Mouse (Mus musculus) monocyte, adult 5-6 weeks (primary cell): ENCODE measurements around the gene Cfdp1. TPM values are rescaled to one million over a fixed set of nuclear protein-coding genes. Genes with fewer than 3 reads are reported as not detected.

Experiments
- ATAC-seq: fragments of 153-309, 156-312 bp; replicated peaks from 2 replicates; pipeline ENCODE4 v1.8.0; 2017; ENCODE audit warnings: mild to moderate bottlenecking; ENCODE audit not compliant: low TSS enrichment, insufficient number of reproducible peaks, severe bottlenecking, poor library complexity, low FRiP score
- total RNA-seq: library from RNA; stranded (forward); fragments of 200-1000, 200-491, 200-594 nt; gene quantifications from 3 replicates; pipeline ENCODE4 v1.2.3, GENCODE M21; 2017

The Cfdp1 gene
- total RNA-seq, 1 experiment from 2014 or later = 155 TPM

- ATAC-seq = no peak
These were observed 43.3 kb downstream of the Cfdp1 start for GRCm38 (mm10) chr8:111810656-111811336.

- ATAC-seq = no peak
These were observed 45.0 kb downstream of the Cfdp1 start for GRCm38 (mm10) chr8:111808891-111809622.

GRCm38 (mm10) chr8:111808006-111808405 lies 46.1 kb downstream of the Cfdp1 start:
- ATAC-seq = no peak

- no peak for ATAC-seq
These were observed 50.7 kb downstream of the Cfdp1 start for GRCm38 (mm10) chr8:111803362-111803761.

- no peak for ATAC-seq
These were observed 51.8 kb downstream of the Cfdp1 start for GRCm38 (mm10) chr8:111802256-111802655.

- ATAC-seq = no peak
These were observed 52.6 kb downstream of the Cfdp1 start for GRCm38 (mm10) chr8:111801456-111801855.

- ATAC-seq = no peak
These were observed 57.6 kb downstream of the Cfdp1 start for GRCm38 (mm10) chr8:111796528-111796927.

GRCm38 (mm10) chr8:111793324-111793917 lies 60.7 kb downstream of the Cfdp1 start:
- no peak for ATAC-seq

- ATAC-seq = no peak
These were observed 64.5 kb downstream of the Cfdp1 start for GRCm38 (mm10) chr8:111789639-111790038.

GRCm38 (mm10) chr8:111789200-111789599 lies 64.9 kb downstream of the Cfdp1 start:
- ATAC-seq = no peak

GRCm38 (mm10) chr8:111788497-111788896 lies 65.6 kb downstream of the Cfdp1 start:
- ATAC-seq = no peak

- no peak for ATAC-seq
These were observed 66.0 kb downstream of the Cfdp1 start for GRCm38 (mm10) chr8:111788085-111788484.

GRCm38 (mm10) chr8:111787683-111788082 lies 66.4 kb downstream of the Cfdp1 start:
- ATAC-seq = no peak

GRCm38 (mm10) chr8:111786701-111787588 lies 67.1 kb downstream of the Cfdp1 start:
- ATAC-seq = no peak

- no peak for ATAC-seq
These were observed 68.0 kb downstream of the Cfdp1 start for GRCm38 (mm10) chr8:111786116-111786515.

GRCm38 (mm10) chr8:111782671-111783394 lies 71.3 kb downstream of the Cfdp1 start:
- ATAC-seq = no peak

GRCm38 (mm10) chr8:111782161-111782560 lies 71.9 kb downstream of the Cfdp1 start:
- ATAC-seq = no peak

- ATAC-seq = no peak
These were observed 73.2 kb downstream of the Cfdp1 start for GRCm38 (mm10) chr8:111780697-111781424.
